Mouse (Mus musculus): ENCODE results near the gene Rcan2.

DNA sequence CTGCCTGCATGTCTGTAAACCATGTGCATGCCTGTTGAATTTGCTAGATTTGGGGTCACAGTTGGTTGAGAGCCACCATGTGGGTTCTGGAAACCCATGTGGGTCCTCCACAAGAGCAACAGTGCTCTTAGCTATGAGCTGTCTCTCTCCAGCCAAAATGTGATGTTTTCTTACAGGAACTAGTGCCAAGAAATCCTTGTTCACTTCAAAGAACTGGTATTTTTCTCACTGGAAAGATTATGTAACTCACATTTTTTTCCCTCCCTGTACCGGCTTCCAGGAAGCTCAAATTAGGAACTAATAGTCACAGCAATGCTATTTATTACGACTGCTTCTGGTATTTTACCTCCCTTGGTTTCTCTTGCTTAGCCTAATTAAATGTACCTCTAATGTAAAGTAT, 45.6 kb downstream of the Rcan2 start:
- TF ChIP-seq CTCF (conservative IDR thresholded peaks at IDR 0.05; ENCODE audit: low read length) = no peak
- no peak for TF ChIP-seq POU5F1 (IDR thresholded peaks at IDR 0.05; ENCODE audit: borderline replicate concordance, low read length)
- TF ChIP-seq NANOG (IDR thresholded peaks at IDR 0.05; ENCODE audit: borderline replicate concordance, low read length) = no peak

All from E14TG2a.4 (cell line).